Mouse (Mus musculus): Measurements from ENCODE around the gene Lep.
A peak's percentile ranks its signal among the peaks of the same experiment; 100 is the strongest.

Lep gene

GRCm38 (mm10) chr6:29049926-29050325 lies 10.1 kb upstream of the Lep start:
- no peak for DNase-seq

- no peak for DNase-seq
These were observed 7.8 kb upstream of the Lep start for GRCm38 (mm10) chr6:29052188-29052587.

GRCm38 (mm10) chr6:29053181-29053580 lies 6.8 kb upstream of the Lep start:
- no peak for DNase-seq

GRCm38 (mm10) chr6:29056377-29056776 lies 3.6 kb upstream of the Lep start:
- DNase-seq = no peak

- DNase-seq = no peak
These were observed 6.4 kb downstream of the Lep start for GRCm38 (mm10) chr6:29066389-29066790.

- no peak for DNase-seq
These were observed 12.2 kb downstream of the Lep start for GRCm38 (mm10) chr6:29072258-29072657.

GRCm38 (mm10) chr6:29073462-29074132 lies 13.6 kb downstream of the Lep start:
- DNase-seq = no peak

- DNase-seq = no peak
These were observed 14.1 kb downstream of the Lep start for GRCm38 (mm10) chr6:29074133-29074469.

- DNase-seq = no peak
These were observed 19.3 kb downstream of the Lep start for GRCm38 (mm10) chr6:29079291-29079690.

GRCm38 (mm10) chr6:29081826-29082363 lies 21.9 kb downstream of the Lep start:
- no peak for DNase-seq

- no peak for DNase-seq
These were observed 22.8 kb downstream of the Lep start for GRCm38 (mm10) chr6:29082776-29083354.

- no peak for DNase-seq
These were observed 24.4 kb downstream of the Lep start for GRCm38 (mm10) chr6:29084401-29084800.

GRCm38 (mm10) chr6:29087921-29088709 lies 28.1 kb downstream of the Lep start:
- peak; percentile 15 for DNase-seq

GRCm38 (mm10) chr6:29092234-29092633 lies 32.2 kb downstream of the Lep start:
- DNase-seq = no peak

- DNase-seq = peak; percentile 4
These were observed 32.9 kb downstream of the Lep start for GRCm38 (mm10) chr6:29092904-29093303.

GRCm38 (mm10) chr6:29099536-29100170 lies 39.6 kb downstream of the Lep start:
- DNase-seq = no peak

GRCm38 (mm10) chr6:29100423-29100822 lies 40.4 kb downstream of the Lep start:
- no peak for DNase-seq

- DNase-seq = no peak
These were observed 41.3 kb downstream of the Lep start for GRCm38 (mm10) chr6:29101248-29101864.

GRCm38 (mm10) chr6:29108376-29108775 lies 48.4 kb downstream of the Lep start:
- DNase-seq = no peak

GRCm38 (mm10) chr6:29111501-29111900 lies 51.5 kb downstream of the Lep start:
- no peak for DNase-seq

GRCm38 (mm10) chr6:29115756-29116155 lies 55.7 kb downstream of the Lep start:
- no peak for DNase-seq

GRCm38 (mm10) chr6:29117417-29118104 lies 57.5 kb downstream of the Lep start:
- DNase-seq = peak; percentile 57
